Mouse (Mus musculus) embryonic facial prominence, embryonic 11.5 days (tissue): ENCODE measurements around the gene Prss33. TPM values are rescaled to one million over a fixed set of nuclear protein-coding genes. Genes with fewer than 3 reads are reported as not detected.

Source experiments
- ATAC-seq: fragments of 200-750 bp; cut with Nextera tagmentation; replicated peaks from 2 replicates; pipeline ENCODE4 v1.8.0; 2017; ENCODE audit warnings: low read depth; ENCODE audit not compliant: insufficient number of reproducible peaks, low FRiP score, low TSS enrichment
- DNase-seq: peaks from one replicate; pipeline ENCODE4 v3.0.0-alpha.2; 2015; ENCODE audit warnings: low spot score
- H3K27ac ChIP-seq: fragments of 300-500 bp; sonication (generic); replicated peaks from 2 replicates; pipeline ENCODE4 v1.5.1; 2014; ENCODE audit warnings: mild to moderate bottlenecking, low read depth, low read length, control low read depth
- H3K27me3 ChIP-seq: fragments of 300-500 bp; sonication (generic); 2 replicates; pipeline ENCODE4 v1.6.1; 2014; ENCODE audit warnings: mild to moderate bottlenecking, low read length, moderate library complexity, mixed read lengths; ENCODE audit not compliant: control insufficient read depth, insufficient read depth
- H3K36me3 ChIP-seq: fragments of 300-500 bp; sonication (generic); replicated peaks from 2 replicates; pipeline ENCODE4 v1.6.1; 2014; ENCODE audit warnings: low read depth, mild to moderate bottlenecking, low read length, moderate library complexity, mixed read lengths; ENCODE audit not compliant: control insufficient read depth, insufficient read depth
- H3K4me1 ChIP-seq: fragments of 300-500 bp; sonication (generic); 2 replicates; pipeline ENCODE4 v1.6.1; 2014; ENCODE audit warnings: low read length, mixed read lengths; ENCODE audit not compliant: control insufficient read depth, insufficient read depth
- H3K4me2 ChIP-seq: fragments of 300-500 bp; sonication (generic); 2 replicates; pipeline ENCODE4 v1.6.1; 2014; ENCODE audit warnings: low read depth, mild to moderate bottlenecking, control low read depth, low read length, moderate library complexity
- H3K4me3 ChIP-seq: fragments of 300-500 bp; sonication (generic); 2 replicates; pipeline ENCODE4 v1.5.1; 2014; ENCODE audit warnings: low read depth, low read length, control low read depth
- H3K9ac ChIP-seq: fragments of 300-500 bp; sonication (generic); replicated peaks from 2 replicates; pipeline ENCODE4 v1.6.1; 2014; ENCODE audit warnings: mild to moderate bottlenecking, control low read depth, low read length
- H3K9me3 ChIP-seq: fragments of 300-500 bp; sonication (generic); replicated peaks from 2 replicates; pipeline ENCODE4 v1.6.1; 2016; ENCODE audit warnings: mild to moderate bottlenecking, low read length, inconsistent platforms, mixed read lengths; ENCODE audit not compliant: control insufficient read depth
- WGBS: fragments of 180-500 bp; shearing (Covaris S2); extraction: QIAGEN DNeasy Blood & Tissue Kit; methylation state at CpG from one replicate; pipeline ENCODE4 v1.1.7; 2014; 5-methylcytosine and 5-hydroxymethylcytosine counted together
- polyA plus RNA-seq: library from polyadenylated mRNA; unstranded; fragments of >200 nt; fragmentation: Nextera tagmentation; extraction: Ambion mirVana; gene quantifications from 2 replicates; pipeline ENCODE4 v1.2.1, GENCODE M21; 2014

Gene Prss33
- polyA plus RNA-seq, 1 experiment from 2014 or later, result not detected

GRCm38 (mm10) chr17:23857913-23858312 is 22.1 kb upstream of the Prss33 start:
- Histone ChIP-seq H3K27me3 (no peaks in the 10 kb centered on the region), H3K27ac (no peak overlapping the region), H3K36me3 (no peaks in the 10 kb centered on the region), H3K9me3 (no peaks in the 10 kb centered on the region), H3K4me2 (no peak overlapping the region), H3K4me3 (no peak overlapping the region), H3K4me1 (no peaks in the 10 kb centered on the region; the same call in 1 of the 2 replicates), H3K9ac (no peak overlapping the region)
- WGBS, result 67% methylated on average over 2 of the region's 2 CpGs
- ATAC-seq, result no peak
- no peak for DNase-seq

GRCm38 (mm10) chr17:23857193-23857592 is 21.3 kb upstream of the Prss33 start:
- Histone ChIP-seq H3K27ac (no peak overlapping the region), H3K36me3 (no peaks in the 10 kb centered on the region), H3K4me3 (no peak overlapping the region), H3K4me2 (no peak overlapping the region), H3K4me1 (no peaks in the 10 kb centered on the region; the same call in 1 of the 2 replicates), H3K9me3 (no peaks in the 10 kb centered on the region), H3K9ac (no peak overlapping the region), H3K27me3 (no peaks in the 10 kb centered on the region)
- WGBS, result 80% methylated on average over 6 of the region's 6 CpGs
- no peak for ATAC-seq
- no peak for DNase-seq

DNA sequence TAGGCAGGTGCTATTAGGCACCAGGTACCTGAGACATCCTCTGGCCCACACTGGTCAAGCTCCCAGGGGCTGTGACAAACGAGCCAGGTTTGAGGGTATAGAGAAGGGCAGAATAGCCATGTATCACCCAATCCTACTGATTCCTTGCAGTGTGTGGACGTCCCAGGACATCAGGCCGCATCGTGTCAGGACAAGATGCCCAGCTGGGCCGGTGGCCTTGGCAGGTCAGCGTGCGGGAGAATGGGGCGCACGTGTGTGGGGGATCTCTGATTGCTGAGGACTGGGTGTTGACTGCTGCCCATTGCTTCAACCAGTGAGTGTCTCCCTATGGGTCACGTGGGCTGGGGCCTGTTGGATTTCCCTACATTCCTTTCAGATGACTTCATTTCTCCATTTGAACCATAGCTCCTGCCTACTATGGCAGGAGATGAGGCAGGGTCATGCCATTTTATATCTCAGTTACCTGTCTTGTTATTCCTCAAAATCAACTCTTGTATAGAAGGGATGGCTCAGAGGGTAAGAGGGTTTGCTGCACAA is 18.4 kb upstream of the Prss33 start:
- Histone ChIP-seq H3K36me3 (no peaks in the 10 kb centered on the region), H3K9ac (no peak overlapping the region), H3K27ac (no peak overlapping the region), H3K9me3 (no peaks in the 10 kb centered on the region), H3K27me3 (no peaks in the 10 kb centered on the region), H3K4me2 (no peak overlapping the region), H3K4me1 (no peaks in the 10 kb centered on the region; the same call in 1 of the 2 replicates), H3K4me3 (no peak overlapping the region)
- DNase-seq (no peak), ATAC-seq (no peak)
- WGBS, result 85% methylated on average over 10 of the region's 10 CpGs

DNA sequence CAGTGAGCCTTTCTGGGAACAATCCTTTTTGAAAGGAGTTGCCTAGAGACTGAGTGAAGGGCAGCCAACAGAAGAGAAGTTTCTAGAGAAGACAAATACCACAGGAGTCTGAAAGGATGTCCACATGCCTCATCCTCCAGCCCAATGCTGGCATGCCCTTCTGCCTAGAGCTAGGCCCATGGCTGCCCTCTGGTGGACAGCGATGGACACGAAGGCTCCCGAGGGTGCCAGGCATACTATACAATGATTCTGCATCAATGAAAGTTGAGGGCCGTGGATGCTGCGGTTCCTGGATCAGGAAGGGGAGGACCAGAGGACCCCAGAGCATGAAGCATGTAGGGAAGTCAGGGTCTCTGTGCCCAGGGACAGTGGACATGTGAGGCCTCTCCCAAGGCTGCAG is 17.4 kb upstream of the Prss33 start:
- DNase-seq (peak; percentile 60), ATAC-seq (no peak)
- Histone ChIP-seq H3K27ac (no peak overlapping the region), H3K9ac (no peak overlapping the region), H3K4me3 (no peak overlapping the region), H3K27me3 (no peaks in the 10 kb centered on the region), H3K4me2 (no peak overlapping the region), H3K9me3 (no peaks in the 10 kb centered on the region), H3K4me1 (no peaks in the 10 kb centered on the region; the same call in 1 of the 2 replicates), H3K36me3 (no peaks in the 10 kb centered on the region)
- 30% methylated on average over 5 of the region's 5 CpGs for WGBS

GRCm38 (mm10) chr17:23850853-23851749 is 15.2 kb upstream of the Prss33 start:
- 59% methylated on average over 18 of the region's 19 CpGs for WGBS
- no peak overlapping the region for H3K27ac ChIP-seq

GRCm38 (mm10) chr17:23850028-23850427 is 14.2 kb upstream of the Prss33 start:
- Histone ChIP-seq H3K27ac (no peak overlapping the region), H3K27me3 (no peaks in the 10 kb centered on the region), H3K36me3 (no peaks in the 10 kb centered on the region), H3K4me1 (no peaks in the 10 kb centered on the region; the same call in 1 of the 2 replicates), H3K4me3 (no peak overlapping the region), H3K4me2 (no peak overlapping the region), H3K9me3 (no peaks in the 10 kb centered on the region), H3K9ac (no peak overlapping the region)
- no peak for ATAC-seq
- 50% methylated on average over 2 of the region's 2 CpGs for WGBS
- no peak for DNase-seq

More at GRCm38 (mm10) chr17:23850853-23851749, 15.2 kb upstream of the Prss33 start:
- Histone ChIP-seq H3K4me3 (no peak overlapping the region), H3K27me3 (no peaks in the 10 kb centered on the region), H3K4me1 (no peaks in the 10 kb centered on the region; the same call in 1 of the 2 replicates), H3K9me3 (no peaks in the 10 kb centered on the region), H3K4me2 (no peak overlapping the region), H3K36me3 (no peaks in the 10 kb centered on the region), H3K9ac (no peak overlapping the region)
- ATAC-seq, result no peak
- DNase-seq, result peak; percentile 82

DNA sequence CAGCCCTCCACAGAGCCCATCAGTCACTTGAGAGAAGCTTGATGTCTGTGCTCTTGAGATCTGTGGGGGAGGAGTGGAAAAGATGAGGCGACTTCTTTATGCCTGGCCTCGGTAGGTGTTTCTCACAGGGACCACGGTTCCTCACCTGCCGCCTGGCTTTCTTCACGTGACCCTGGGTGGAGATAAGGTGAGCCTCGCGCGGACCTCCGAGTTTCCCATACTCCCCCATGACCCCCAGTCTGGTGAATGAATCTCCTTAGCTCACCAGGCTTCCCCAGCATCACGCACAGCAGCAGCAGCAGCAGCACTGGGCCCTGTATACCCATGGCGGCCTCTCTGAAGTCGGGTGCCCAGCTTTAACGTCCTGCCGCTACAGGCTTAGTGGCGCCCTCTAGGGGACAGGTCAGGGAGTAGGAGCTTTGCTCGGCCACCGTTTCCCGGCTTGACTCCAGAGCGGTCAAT is 8.0 kb upstream of the Prss33 start, which contains the start of the genes Prss32 and Prss41:
Gene Prss32 (plus strand): TSS at position 44 of the 462 bp plus-strand sequence.
Gene Prss41 (minus strand): TSS at position 361 of the 462 bp plus-strand sequence.
- DNase-seq, result peak; percentile 72
- Histone ChIP-seq H3K27me3 (peaks cover 2% of the 10 kb centered on the region; the same call in 1 of the 2 replicates), H3K9ac (no peak within 1 kb of the TSS), H3K36me3 (no peaks in the 10 kb centered on the region), H3K4me3 (0 out of 2 replicates have a peak within 1 kb of the TSS, but pooled peaks have one; percentile 6), H3K4me1 (no peaks in the 10 kb centered on the region), H3K27ac (no peak within 1 kb of the TSS), H3K9me3 (no peaks in the 10 kb centered on the region), H3K4me2 (peak within 1 kb of the TSS; percentile 40)
- WGBS, result 14% methylated on average over 19 of the region's 19 CpGs
- 0 out of 2 replicates have a peak, but pooled peaks have one; percentile 42 for ATAC-seq
